Mouse (Mus musculus): ENCODE measurements around the gene Nckap5. TPM values are rescaled to one million over a fixed set of nuclear protein-coding genes. Genes with fewer than 3 reads are reported as not detected.
A peak's percentile ranks its signal among the peaks of the same experiment; 100 is the strongest.

Gene Nckap5
- total and polyA plus RNA-seq, 2 experiments from 2014 or later = 9.3 to 10.2 TPM

DNA sequence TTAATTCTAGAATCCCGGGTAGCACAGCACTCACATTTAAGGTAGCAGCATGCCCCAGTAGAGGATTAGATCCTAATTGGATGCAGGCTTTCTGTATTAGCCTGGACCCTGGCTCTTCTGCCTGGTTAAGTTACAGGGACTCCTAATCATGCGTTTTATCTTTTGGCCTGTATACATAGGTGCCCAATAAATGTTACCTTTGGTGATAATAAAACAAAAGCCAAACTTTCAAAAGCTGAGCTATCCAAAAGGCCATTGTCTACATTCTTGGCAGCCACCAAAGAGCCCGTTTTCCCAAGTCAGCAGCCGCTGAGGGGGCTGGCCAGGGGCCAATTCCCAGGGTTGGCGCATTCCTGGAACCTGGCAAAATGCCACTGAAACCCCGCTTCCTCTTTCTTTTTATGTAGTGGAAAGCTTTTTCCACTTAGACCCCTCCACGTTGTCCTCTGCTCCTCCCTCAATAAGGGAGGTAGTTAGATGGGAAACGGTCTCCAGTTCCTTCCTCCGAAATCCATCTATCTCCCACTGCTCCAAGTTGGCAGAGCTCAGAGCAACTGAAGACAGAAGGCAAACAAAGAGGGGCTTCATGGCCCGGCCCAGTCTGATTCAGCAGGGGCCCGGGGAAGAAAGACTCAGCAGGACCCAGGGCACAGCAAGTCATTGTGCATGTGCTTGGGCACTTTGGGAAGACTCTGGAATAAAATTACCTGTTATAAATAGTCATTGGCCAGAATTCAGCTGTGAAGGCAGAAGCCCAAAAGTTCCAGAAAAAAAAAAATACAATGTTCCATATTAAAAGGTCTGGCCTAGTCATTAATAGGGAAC is 146.8 kb downstream of the Nckap5 start:
- TF ChIP-seq CTCF (IDR thresholded peaks at IDR 0.05; ENCODE audit: low read depth) = no peak
- 6% methylated on average over 11 of the region's 11 CpGs for WGBS
- Histone ChIP-seq H3K4me2 (ENCODE audit: low read depth) (no peak overlapping the region; the same call in none of the 2 replicates), H3K4me3 (ENCODE audit: low read depth, low read length) (no peak overlapping the region), H3K9ac (no peak overlapping the region), H3K27me3 (ENCODE audit: insufficient read depth, low read length) (no peaks in the 10 kb centered on the region), H3K36me3 (ENCODE audit: insufficient read depth) (no peaks in the 10 kb centered on the region), H3K4me1 (ENCODE audit: insufficient read depth) (peaks cover 31% of the 10 kb centered on the region), H3K27ac (ENCODE audit: low read depth, low read length) (peak overlapping the region; percentile 54; the same call in 1 of the 2 replicates), H3K9me3 (ENCODE audit: low read length) (no peaks in the 10 kb centered on the region)
- DNase-seq (peak; percentile 80), ATAC-seq (peak; percentile 57)

- TF ChIP-seq CTCF (IDR thresholded peaks at IDR 0.05; ENCODE audit: low read depth) = no peak
- H3K27me3 ChIP-seq (ENCODE audit: insufficient read depth, low read length) = no peaks in the 10 kb centered on the region
- no peak overlapping the region for H3K4me2 ChIP-seq (ENCODE audit: low read depth)
- WGBS = 10% methylated on average over 8 of the region's 8 CpGs
- H3K4me1 ChIP-seq (ENCODE audit: insufficient read depth) = peaks cover 28% of the 10 kb centered on the region
- no peaks in the 10 kb centered on the region for H3K36me3 ChIP-seq (ENCODE audit: insufficient read depth)
- H3K27ac ChIP-seq (ENCODE audit: low read depth, low read length) = peak overlapping the region; percentile 81
- 0 out of 2 replicates have a peak overlapping the region, but pooled peaks have one; percentile 1 for H3K9ac ChIP-seq
- no peak overlapping the region for H3K4me3 ChIP-seq (ENCODE audit: low read depth, low read length)
- peak; percentile 78 for ATAC-seq
- H3K9me3 ChIP-seq (ENCODE audit: low read length) = no peaks in the 10 kb centered on the region
- DNase-seq = peak; percentile 72
Observed at GRCm38 (mm10) chr1:126681773-126682172, 148.8 kb downstream of the Nckap5 start.

DNA sequence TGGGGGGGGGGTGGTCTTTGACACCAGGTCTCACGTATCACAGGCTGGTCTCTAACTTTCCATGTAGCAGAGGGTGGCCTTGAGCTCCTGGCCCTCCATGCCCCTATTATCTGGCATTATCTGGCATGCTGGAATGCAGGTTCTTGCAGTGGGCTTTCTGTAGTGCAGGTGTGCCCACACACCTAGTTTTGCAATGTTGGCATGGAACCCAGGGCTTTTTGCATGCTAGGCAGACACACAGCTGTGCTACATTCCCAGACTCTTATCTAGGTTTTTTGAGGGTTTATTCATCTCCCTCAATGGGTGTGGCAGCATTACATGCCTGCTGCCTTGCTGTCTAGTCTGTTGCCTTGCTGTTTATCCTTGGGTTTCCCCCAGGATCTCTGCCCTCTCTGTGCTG is 151.3 kb downstream of the Nckap5 start:
- DNase-seq (no peak), ATAC-seq (no peak)
- no peak for TF ChIP-seq CTCF (IDR thresholded peaks at IDR 0.05; ENCODE audit: low read depth)
- 0 out of 2 replicates have a peak overlapping the region, but pooled peaks have one; percentile 15 for H3K27ac ChIP-seq (ENCODE audit: low read depth, low read length)
- no peaks in the 10 kb centered on the region for H3K9me3 ChIP-seq (ENCODE audit: low read length)
- no peaks in the 10 kb centered on the region for H3K27me3 ChIP-seq (ENCODE audit: insufficient read depth, low read length)
- H3K36me3 ChIP-seq (ENCODE audit: insufficient read depth) = no peaks in the 10 kb centered on the region
- H3K4me1 ChIP-seq (ENCODE audit: insufficient read depth) = peaks cover 21% of the 10 kb centered on the region
- WGBS = 87% methylated on average over 1 of the region's 1 CpGs
- no peak overlapping the region for H3K4me2 ChIP-seq (ENCODE audit: low read depth)
- H3K4me3 ChIP-seq (ENCODE audit: low read depth, low read length) = no peak overlapping the region
- H3K9ac ChIP-seq = no peak overlapping the region

- Histone ChIP-seq H3K9ac (no peak overlapping the region), H3K4me3 (ENCODE audit: low read depth, low read length) (no peak overlapping the region), H3K36me3 (ENCODE audit: insufficient read depth) (no peaks in the 10 kb centered on the region), H3K9me3 (ENCODE audit: low read length) (no peaks in the 10 kb centered on the region), H3K27ac (ENCODE audit: low read depth, low read length) (no peak overlapping the region), H3K4me2 (ENCODE audit: low read depth) (no peak overlapping the region), H3K4me1 (ENCODE audit: insufficient read depth) (peaks cover 11% of the 10 kb centered on the region), H3K27me3 (ENCODE audit: insufficient read depth, low read length) (no peaks in the 10 kb centered on the region)
- no peak for DNase-seq
- ATAC-seq = no peak
- WGBS = 36% methylated on average over 4 of the region's 4 CpGs
- no peak for TF ChIP-seq CTCF (IDR thresholded peaks at IDR 0.05; ENCODE audit: low read depth)
Observed at GRCm38 (mm10) chr1:126677280-126677679, 153.3 kb downstream of the Nckap5 start.

GRCm38 (mm10) chr1:126676769-126677168 is 153.8 kb downstream of the Nckap5 start:
- Histone ChIP-seq H3K9me3 (ENCODE audit: low read length) (no peaks in the 10 kb centered on the region), H3K36me3 (ENCODE audit: insufficient read depth) (no peaks in the 10 kb centered on the region), H3K4me2 (ENCODE audit: low read depth) (no peak overlapping the region), H3K4me1 (ENCODE audit: insufficient read depth) (peaks cover 7% of the 10 kb centered on the region), H3K27ac (ENCODE audit: low read depth, low read length) (no peak overlapping the region), H3K27me3 (ENCODE audit: insufficient read depth, low read length) (no peaks in the 10 kb centered on the region), H3K4me3 (ENCODE audit: low read depth, low read length) (no peak overlapping the region), H3K9ac (no peak overlapping the region)
- 35% methylated on average over 1 of the region's 1 CpGs for WGBS
- no peak for DNase-seq
- TF ChIP-seq CTCF (IDR thresholded peaks at IDR 0.05; ENCODE audit: low read depth) = no peak
- peak; percentile 40 for ATAC-seq

DNA sequence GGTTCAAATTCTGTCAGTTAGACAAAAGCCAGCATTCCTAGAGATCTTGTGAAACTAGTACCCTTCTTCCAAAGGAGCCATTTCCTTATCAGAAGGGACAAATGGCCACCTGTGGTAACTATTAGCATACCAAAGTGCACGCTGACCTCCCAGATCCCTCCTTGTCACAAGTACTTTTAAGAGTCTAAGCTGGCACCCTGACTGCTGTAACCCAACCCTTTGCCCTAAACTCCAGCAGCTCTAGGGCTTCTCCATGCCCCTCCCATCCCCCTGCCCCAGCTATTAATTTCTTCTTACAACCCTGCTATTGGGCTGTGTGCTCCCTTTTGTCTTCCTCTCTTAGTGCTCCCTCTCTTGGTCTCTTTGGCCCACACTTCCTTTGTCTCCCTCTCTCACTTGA is 155.5 kb downstream of the Nckap5 start:
- Histone ChIP-seq H3K27me3 (ENCODE audit: insufficient read depth, low read length) (no peaks in the 10 kb centered on the region), H3K4me3 (ENCODE audit: low read depth, low read length) (no peak overlapping the region), H3K9me3 (ENCODE audit: low read length) (no peaks in the 10 kb centered on the region), H3K9ac (no peak overlapping the region), H3K36me3 (ENCODE audit: insufficient read depth) (no peaks in the 10 kb centered on the region), H3K4me2 (ENCODE audit: low read depth) (no peak overlapping the region), H3K27ac (ENCODE audit: low read depth, low read length) (no peak overlapping the region), H3K4me1 (ENCODE audit: insufficient read depth) (no peaks in the 10 kb centered on the region)
- WGBS = 46% methylated on average over 1 of the region's 1 CpGs
- TF ChIP-seq CTCF (IDR thresholded peaks at IDR 0.05; ENCODE audit: low read depth) = no peak
- ATAC-seq (no peak), DNase-seq (no peak)

DNA sequence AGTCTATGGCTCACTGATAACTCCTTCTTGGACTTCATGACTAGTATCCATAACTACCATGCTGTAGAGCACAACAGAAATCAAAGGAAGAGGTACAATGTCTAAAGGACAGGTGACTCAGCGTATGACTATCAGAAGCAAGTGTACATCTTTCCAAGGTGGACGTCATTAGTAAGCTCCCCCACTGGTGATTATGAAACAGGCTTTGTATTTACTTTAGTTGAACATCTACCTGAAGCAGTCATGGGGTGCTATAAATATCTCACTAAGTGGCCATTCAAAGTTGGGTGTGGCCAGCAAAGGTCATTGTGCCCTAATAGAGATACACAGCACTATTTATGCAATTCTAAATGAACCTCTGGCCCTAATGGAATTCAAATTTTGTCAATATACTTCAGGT is 157.4 kb downstream of the Nckap5 start:
- no peak for TF ChIP-seq CTCF (IDR thresholded peaks at IDR 0.05; ENCODE audit: low read depth)
- no peaks in the 10 kb centered on the region for H3K36me3 ChIP-seq (ENCODE audit: insufficient read depth)
- ATAC-seq = no peak
- H3K9ac ChIP-seq = no peak overlapping the region
- H3K27me3 ChIP-seq (ENCODE audit: insufficient read depth, low read length) = no peaks in the 10 kb centered on the region
- DNase-seq = no peak
- H3K4me2 ChIP-seq (ENCODE audit: low read depth) = no peak overlapping the region
- H3K4me1 ChIP-seq (ENCODE audit: insufficient read depth) = no peaks in the 10 kb centered on the region
- no peak overlapping the region for H3K27ac ChIP-seq (ENCODE audit: low read depth, low read length)
- H3K4me3 ChIP-seq (ENCODE audit: low read depth, low read length) = no peak overlapping the region
- 92% methylated on average over 2 of the region's 2 CpGs for WGBS
- no peaks in the 10 kb centered on the region for H3K9me3 ChIP-seq (ENCODE audit: low read length)

Data from forebrain, postnatal 0 days (tissue).